Mouse (Mus musculus): ENCODE results near the gene Zfp362. TPM values are rescaled to one million over a fixed set of nuclear protein-coding genes. Genes with fewer than 3 reads are reported as not detected.

The Zfp362 gene
- polyA plus RNA-seq (2015; fragmentation: Nextera tagmentation; extraction: Ambion mirVana), result 11.7 and 14.2 TPM in 2 replicates

DNA sequence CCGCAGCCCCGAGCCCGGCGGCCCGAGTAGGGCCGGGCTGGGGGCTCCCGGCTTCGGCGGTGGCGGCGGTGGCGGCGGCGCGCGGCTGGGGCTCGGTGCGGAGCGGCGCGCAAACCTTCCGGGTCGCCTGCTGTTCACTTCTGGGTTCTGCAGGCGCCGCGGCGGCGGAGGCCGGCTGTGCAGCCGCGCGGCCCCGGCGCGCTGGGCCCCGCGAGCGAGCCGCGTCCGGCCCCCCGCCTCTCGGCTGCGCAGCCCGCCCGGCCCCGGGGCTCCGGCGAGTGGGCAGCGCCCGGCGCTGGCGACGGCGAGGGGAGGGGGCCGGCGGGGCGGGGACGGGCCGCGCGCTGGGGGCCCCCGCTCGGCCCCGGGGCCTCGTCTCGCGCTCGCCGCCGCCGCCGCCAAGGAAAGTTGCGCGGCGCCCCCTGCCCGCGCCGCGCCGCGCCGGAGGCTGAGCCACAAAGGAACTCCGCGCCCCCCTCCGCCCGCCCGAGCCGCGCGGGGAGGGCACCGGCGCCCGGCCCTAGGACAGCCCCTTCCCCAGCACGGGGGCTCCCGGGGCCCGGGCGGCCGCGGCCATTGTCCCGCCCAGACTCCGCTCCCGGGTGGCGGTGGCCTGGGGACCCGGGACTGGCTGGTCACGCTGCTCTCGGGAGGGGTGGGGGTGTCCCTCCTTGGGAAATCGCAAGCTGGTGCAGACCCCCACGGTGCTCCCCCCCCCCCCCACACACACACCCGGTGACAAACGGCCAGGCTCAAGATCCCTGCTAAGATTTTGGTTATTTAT lies at the start of gene Zfp362:
Gene Zfp362 (minus strand): TSS at position 3 of the 784 bp plus-strand sequence.

DNA sequence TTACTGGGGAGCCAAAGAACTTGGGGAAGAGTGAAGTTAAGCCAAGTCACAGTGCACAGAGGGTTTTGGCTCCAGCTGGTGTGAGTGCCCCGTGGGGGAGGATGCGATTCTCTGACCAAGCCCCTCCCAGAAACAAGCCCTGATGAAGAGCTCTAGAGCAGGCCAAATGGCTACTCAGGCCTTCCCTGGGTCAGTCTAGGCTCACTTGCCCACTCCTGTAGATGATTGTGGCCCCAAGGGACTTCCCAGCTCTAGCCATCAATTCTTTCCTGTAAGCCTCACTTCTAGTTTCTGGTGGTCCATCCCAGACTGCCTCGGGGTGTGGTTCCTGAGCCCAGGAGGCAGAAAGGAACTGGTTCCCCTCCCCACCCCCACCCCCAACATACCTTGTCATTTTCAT lies 50.8 kb downstream of the Zfp362 start, which contains the start of gene A3galt2:
Gene A3galt2 (plus strand): TSS at position 301 of the 400 bp plus-strand sequence.

Other genes starting within 250 kb of the Zfp362 start
- 1.4 and 1.8 TPM in 2 replicates for gene Zscan20, start 195.9 kb downstream of the Zfp362 start, polyA plus RNA-seq (2015; fragmentation: Nextera tagmentation; extraction: Ambion mirVana)
- 0.55 and 0.77 TPM in 2 replicates for gene Tlr12, start 187.4 kb downstream of the Zfp362 start, polyA plus RNA-seq (2015; fragmentation: Nextera tagmentation; extraction: Ambion mirVana)
- gene Phc2, start 151.3 kb downstream of the Zfp362 start, polyA plus RNA-seq (2015; fragmentation: Nextera tagmentation; extraction: Ambion mirVana), result 32.9 and 39.0 TPM in 2 replicates
- 0.06 TPM in 1 of 2 replicates, not detected in the other for gene A3galt2, start 50.7 kb downstream of the Zfp362 start, polyA plus RNA-seq (2015; fragmentation: Nextera tagmentation; extraction: Ambion mirVana)
- 6.2 and 6.8 TPM in 2 replicates for gene Trim62, start 77.5 kb upstream of the Zfp362 start, polyA plus RNA-seq (2015; fragmentation: Nextera tagmentation; extraction: Ambion mirVana)
- 11.5 and 13.5 TPM in 2 replicates for gene Azin2, start 156.4 kb upstream of the Zfp362 start, polyA plus RNA-seq (2015; fragmentation: Nextera tagmentation; extraction: Ambion mirVana)
- 94.7 and 100 TPM in 2 replicates for gene Ak2, start 185.9 kb upstream of the Zfp362 start, polyA plus RNA-seq (2015; fragmentation: Nextera tagmentation; extraction: Ambion mirVana)